ENCODE assay signal across 8 mouse cellular contexts in genomic region chr2:48456072-48457040, GRCm38 (mm10).
DNase-seq lines count a peak whose midpoint lies in the region; ATAC-seq and TF ChIP-seq lines count a peak whose summit lies in the region.

No protein-coding gene starts in this region.

- H3K27ac ChIP-seq in kidney, postnatal 0 days, result no peak overlapping the region
- peak overlapping the region; percentile 71 for H3K27ac ChIP-seq in heart, embryonic 10.5 days
- H3K27ac ChIP-seq in liver, embryonic 11.5 days (ENCODE audit: low read depth, low read length), result no peak overlapping the region

- 37% methylated on average over 7 of the region's 7 CpGs for WGBS in kidney, postnatal 0 days
- WGBS in heart, embryonic 10.5 days, result 36% methylated on average over 7 of the region's 7 CpGs
- 47% methylated on average over 7 of the region's 7 CpGs for WGBS in liver, embryonic 11.5 days

- TF ChIP-seq POLR2A in brain, embryonic 14.5 days (IDR thresholded peaks at IDR 0.05; ENCODE audit: borderline replicate concordance, extremely low read depth, insufficient read depth, insufficient read length, poor library complexity, severe bottlenecking), result no peak

- H3K9ac ChIP-seq in kidney, postnatal 0 days (ENCODE audit: low read depth, low read length), result no peak overlapping the region
- no peak overlapping the region for H3K9ac ChIP-seq in liver, embryonic 11.5 days (ENCODE audit: low read depth, low read length)

- no peaks in the 10 kb centered on the region for H3K4me1 ChIP-seq in kidney, postnatal 0 days (replicated peaks; ENCODE audit: insufficient read depth, low read length)
- peaks cover 16% of the 10 kb centered on the region for H3K4me1 ChIP-seq in heart, embryonic 10.5 days
- H3K4me1 ChIP-seq in liver, embryonic 11.5 days (replicated peaks; ENCODE audit: control insufficient read depth, insufficient read depth, low read length), result no peaks in the 10 kb centered on the region

- no peak for TF ChIP-seq CTCF in kidney, postnatal 0 days (IDR thresholded peaks at IDR 0.05; ENCODE audit: low read depth)
- TF ChIP-seq CTCF in brain, embryonic 14.5 days (IDR thresholded peaks at IDR 0.05; ENCODE audit: borderline replicate concordance, extremely low read depth, insufficient read depth, insufficient read length), result no peak

- no peak overlapping the region for H3K4me3 ChIP-seq in kidney, postnatal 0 days (replicated peaks; ENCODE audit: low read depth, low read length)
- peak overlapping the region; percentile 10; the same call in 1 of the 2 replicates for H3K4me3 ChIP-seq in heart, embryonic 10.5 days
- H3K4me3 ChIP-seq in liver, embryonic 11.5 days (ENCODE audit: low read depth, low read length), result no peak overlapping the region

- H3K36me3 ChIP-seq in kidney, postnatal 0 days (ENCODE audit: insufficient read depth, low read length), result no peaks in the 10 kb centered on the region
- H3K36me3 ChIP-seq in heart, embryonic 10.5 days, result no peaks in the 10 kb centered on the region
- H3K36me3 ChIP-seq in liver, embryonic 11.5 days (ENCODE audit: control insufficient read depth, insufficient read depth, low read length), result no peaks in the 10 kb centered on the region

- H3K9me3 ChIP-seq in kidney, postnatal 0 days (replicated peaks; ENCODE audit: low read length), result no peaks in the 10 kb centered on the region
- H3K9me3 ChIP-seq in heart, embryonic 10.5 days, result no peaks in the 10 kb centered on the region
- H3K9me3 ChIP-seq in liver, embryonic 11.5 days (ENCODE audit: control insufficient read depth, low read length), result no peaks in the 10 kb centered on the region

- no peak for ATAC-seq in kidney, postnatal 0 days (replicated peaks; ENCODE audit: low FRiP score, low read depth)
- no peak for ATAC-seq in liver, embryonic 11.5 days (replicated peaks; ENCODE audit: low FRiP score)

- no peaks in the 10 kb centered on the region for H3K27me3 ChIP-seq in kidney, postnatal 0 days (ENCODE audit: insufficient read depth, low read length)
- H3K27me3 ChIP-seq in heart, embryonic 10.5 days (ENCODE audit: insufficient read depth, poor library complexity, severe bottlenecking), result no peaks in the 10 kb centered on the region
- H3K27me3 ChIP-seq in liver, embryonic 11.5 days (replicated peaks; ENCODE audit: control insufficient read depth, insufficient read depth, low read length), result no peaks in the 10 kb centered on the region

- H3K4me2 ChIP-seq in kidney, postnatal 0 days (ENCODE audit: low read length), result no peak overlapping the region
- H3K4me2 ChIP-seq in liver, embryonic 11.5 days, result no peak overlapping the region

- DNase-seq in kidney, postnatal 0 days (ENCODE audit: low spot score), result peak; percentile 80
- no peak for DNase-seq in kidney, adult 11 months
- DNase-seq in brain, embryonic 14.5 days (ENCODE audit: low read depth), result peak; percentile 36
- DNase-seq in heart, embryonic 10.5 days (ENCODE audit: low spot score), result no peak
- DNase-seq in lung, postnatal 36 days, result peak; percentile 69
- no peak for DNase-seq in urinary bladder, postnatal 14 days (ENCODE audit: low spot score)
- DNase-seq in retina, postnatal 1 day, result no peak
- DNase-seq in liver, embryonic 11.5 days (ENCODE audit: low spot score), result no peak

Comparison
In these comparisons a context has a peak if more than half of its experiments do, and no peak if none do; other contexts are left out.
1. DNase-seq: peak in kidney, postnatal 0 days (single experiment), brain, embryonic 14.5 days (single experiment) and lung, postnatal 36 days (single experiment); none in kidney, adult 11 months (single experiment), heart, embryonic 10.5 days (single experiment), urinary bladder, postnatal 14 days (single experiment), retina, postnatal 1 day (single experiment) and liver, embryonic 11.5 days (single experiment).